Mouse (Mus musculus): ENCODE data around the gene Higd1c. TPM values are rescaled to one million over a fixed set of nuclear protein-coding genes. Genes with fewer than 3 reads are reported as not detected.
"Not testable (repeated sequence)": the region's sequence is repeated elsewhere in the genome, so short reads cannot be mapped to it uniquely, and the experiment has no call there.

Gene Higd1c
- total RNA-seq (2021): under 1 TPM; 0.73 to 0.79 TPM
- long read RNA-seq, experiment 1, partial matches to known transcripts: 0 of 2 reads
- long read RNA-seq, experiment 1, other reads (novel, unspliced or antisense): 0 of 2 reads
- long read RNA-seq, experiment 2, partial matches to known transcripts: 0 of 1 reads
- long read RNA-seq, experiment 2, other reads (novel, unspliced or antisense): 0 of 1 reads

GRCm38 (mm10) chr15:100364242-100364641, at the start of gene Higd1c:
Gene Higd1c, plus strand, starts transcription at chr15:100364542.
- no peak for DNase-seq (ENCODE audit: low spot score in 2 of 2)

- DNase-seq (ENCODE audit: low spot score in 2 of 2): not testable (repeated sequence)
Measured at GRCm38 (mm10) chr15:100318014-100318671, 46.2 kb upstream of the Higd1c start.

- DNase-seq (ENCODE audit: low spot score in 2 of 2): no peak
Measured at GRCm38 (mm10) chr15:100319884-100320283, 44.5 kb upstream of the Higd1c start.

GRCm38 (mm10) chr15:100320295-100320905, 43.9 kb upstream of the Higd1c start:
- DNase-seq (ENCODE audit: low spot score in 2 of 2): no peak

- DNase-seq (ENCODE audit: low spot score in 2 of 2): no peak
Measured at GRCm38 (mm10) chr15:100321134-100321533, 43.2 kb upstream of the Higd1c start.

- DNase-seq (ENCODE audit: low spot score in 2 of 2): no peak
Measured at GRCm38 (mm10) chr15:100324021-100324591, 40.2 kb upstream of the Higd1c start.

GRCm38 (mm10) chr15:100325235-100325634, 39.1 kb upstream of the Higd1c start:
- no peak for DNase-seq (ENCODE audit: low spot score in 2 of 2)

- DNase-seq (ENCODE audit: low spot score in 2 of 2): not testable (repeated sequence)
Measured at GRCm38 (mm10) chr15:100328089-100328488, 36.3 kb upstream of the Higd1c start.

- not testable (repeated sequence) for DNase-seq (ENCODE audit: low spot score in 2 of 2)
Measured at GRCm38 (mm10) chr15:100329336-100329735, 35.0 kb upstream of the Higd1c start.

- no peak for DNase-seq (ENCODE audit: low spot score in 2 of 2)
Measured at GRCm38 (mm10) chr15:100330739-100331138, 33.6 kb upstream of the Higd1c start.

- not testable (repeated sequence) for DNase-seq (ENCODE audit: low spot score in 2 of 2)
Measured at GRCm38 (mm10) chr15:100332077-100332961, 32.0 kb upstream of the Higd1c start.

- no peak for DNase-seq (ENCODE audit: low spot score in 2 of 2)
Measured at GRCm38 (mm10) chr15:100334629-100335028, 29.7 kb upstream of the Higd1c start, which contains the start of gene Mettl7a3. Gene Mettl7a3, plus strand, starts transcription at chr15:100334929.

GRCm38 (mm10) chr15:100337328-100337727, 27.0 kb upstream of the Higd1c start:
- DNase-seq (ENCODE audit: low spot score in 2 of 2): not testable (repeated sequence)

- DNase-seq (ENCODE audit: low spot score in 2 of 2): not testable (repeated sequence)
Measured at GRCm38 (mm10) chr15:100337847-100338246, 26.5 kb upstream of the Higd1c start.

- not testable (repeated sequence) for DNase-seq (ENCODE audit: low spot score in 2 of 2)
Measured at GRCm38 (mm10) chr15:100341314-100341980, 22.9 kb upstream of the Higd1c start.

GRCm38 (mm10) chr15:100345484-100345883, 18.9 kb upstream of the Higd1c start:
- no peak for DNase-seq (ENCODE audit: low spot score in 2 of 2)

GRCm38 (mm10) chr15:100346761-100347160, 17.6 kb upstream of the Higd1c start:
- no peak for DNase-seq (ENCODE audit: low spot score in 2 of 2)

GRCm38 (mm10) chr15:100349496-100349895, 14.8 kb upstream of the Higd1c start:
- no peak for DNase-seq (ENCODE audit: low spot score in 2 of 2)

- no peak for DNase-seq (ENCODE audit: low spot score in 2 of 2)
Measured at GRCm38 (mm10) chr15:100351501-100352060, 12.8 kb upstream of the Higd1c start.

GRCm38 (mm10) chr15:100352711-100353250, 11.6 kb upstream of the Higd1c start, which contains the start of the genes Methig1 and Mettl7a2:
Gene Methig1, plus strand, starts transcription at chr15:100353149.
Gene Mettl7a2, plus strand, starts transcription at chr15:100353200.
- DNase-seq (ENCODE audit: low spot score in 2 of 2): no peak

Data from adrenal gland, postnatal 4 days (tissue).